Mouse (Mus musculus) liver, embryonic 16.5 days (tissue): ENCODE measurements at regions not wholly inside any gene's neighbourhood (a gene's known extent, or its start where the extent isn't known, plus 50 kb on each side); places are given as distances from the start of the nearest gene placed in this dataset.

Experiments used
- ATAC-seq: fragments of 200-750 bp; cut with Nextera tagmentation; 2 replicates; pipeline ENCODE4 v1.8.0; 2017; ENCODE audit warnings: low read depth, mild to moderate bottlenecking, moderate number of reproducible peaks, moderate library complexity
- H3K27ac ChIP-seq: fragments of 300-500 bp; sonication (generic); 2 replicates; pipeline ENCODE4 v1.5.1; 2014; ENCODE audit warnings: mild to moderate bottlenecking, low read length
- H3K27me3 ChIP-seq: fragments of 300-500 bp; sonication (generic); 2 replicates; pipeline ENCODE4 v1.6.1; 2014; ENCODE audit warnings: low read depth, low read length, mixed read lengths; ENCODE audit not compliant: control insufficient read depth, insufficient read depth
- H3K36me3 ChIP-seq: fragments of 300-500 bp; sonication (generic); 2 replicates; pipeline ENCODE4 v1.6.1; 2014; ENCODE audit warnings: mild to moderate bottlenecking; ENCODE audit not compliant: control insufficient read depth, insufficient read depth
- H3K4me1 ChIP-seq: fragments of 300-500 bp; sonication (generic); 2 replicates; pipeline ENCODE4 v1.6.1; 2014; ENCODE audit warnings: low read depth, low read length, mixed read lengths; ENCODE audit not compliant: control insufficient read depth
- H3K4me2 ChIP-seq: fragments of 300-500 bp; sonication (generic); 2 replicates; pipeline ENCODE4 v1.6.1; 2014; ENCODE audit warnings: low read depth, low read length, mixed read lengths
- H3K4me3 ChIP-seq: fragments of 300-500 bp; sonication (generic); 2 replicates; pipeline ENCODE4 v1.5.1; 2014; ENCODE audit warnings: low read depth, mild to moderate bottlenecking, low read length
- H3K9ac ChIP-seq: fragments of 300-500 bp; sonication (generic); 2 replicates; pipeline ENCODE4 v1.6.1; 2014; ENCODE audit warnings: low read depth, low read length
- H3K9me3 ChIP-seq: fragments of 300-500 bp; sonication (generic); replicated peaks from 2 replicates; pipeline ENCODE4 v1.6.1; 2016; ENCODE audit warnings: low read length; ENCODE audit not compliant: control insufficient read depth
- WGBS: fragments of 180-500 bp; shearing (Covaris S2); extraction: QIAGEN DNeasy Blood & Tissue Kit; methylation state at CpG from one replicate; pipeline ENCODE4 v1.1.7; 2014; ENCODE audit not compliant: insufficient replicate concordance; 5-methylcytosine and 5-hydroxymethylcytosine counted together

DNA sequence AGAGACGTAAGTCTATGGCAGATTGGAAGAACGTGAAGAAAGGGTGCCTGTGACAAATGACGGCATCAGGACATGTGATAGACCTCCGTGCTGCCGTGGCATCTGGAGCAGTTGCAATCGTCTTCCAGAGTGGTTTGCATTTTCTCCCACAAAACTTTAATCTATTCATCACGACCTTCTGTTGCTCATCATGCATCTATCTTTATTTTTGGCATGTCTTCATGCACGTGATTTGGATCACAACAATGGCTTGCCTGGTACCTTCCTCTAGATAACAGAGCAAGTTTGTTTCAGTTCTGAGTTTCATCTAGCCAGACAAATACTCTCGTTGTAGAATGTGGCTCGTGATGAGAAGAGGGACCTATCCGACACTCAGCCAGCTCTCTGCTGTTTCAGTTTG lies 164.4 kb upstream of the Spaca1 start:
- Histone ChIP-seq H3K27me3 (no peaks in the 10 kb centered on the region), H3K9ac (no peak overlapping the region), H3K27ac (no peak overlapping the region), H3K4me2 (no peak overlapping the region), H3K4me3 (no peak overlapping the region), H3K36me3 (no peaks in the 10 kb centered on the region), H3K9me3 (no peaks in the 10 kb centered on the region), H3K4me1 (no peaks in the 10 kb centered on the region)
- 57% methylated on average over 11 of the region's 11 CpGs for WGBS
- no peak for ATAC-seq

DNA sequence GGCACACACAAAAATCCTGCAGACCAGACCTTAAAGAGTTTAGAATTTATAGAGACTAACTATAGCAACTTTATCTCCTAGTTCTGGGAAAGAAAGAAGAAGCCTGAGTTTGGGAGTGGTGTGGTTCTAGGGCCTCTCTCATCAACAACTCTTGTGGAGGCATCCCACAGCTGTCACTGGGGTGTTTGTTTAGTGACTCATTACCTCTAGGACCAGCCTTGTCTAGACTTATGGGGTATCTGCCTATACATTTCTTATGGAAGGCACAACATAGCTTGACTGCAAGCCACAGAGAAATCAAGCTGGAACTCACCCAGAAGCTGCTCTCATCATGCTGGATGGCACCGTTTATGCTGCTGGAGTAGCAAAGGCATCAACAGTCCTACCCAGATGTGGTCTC lies 171.9 kb upstream of the Spaca1 start:
- Histone ChIP-seq H3K27me3 (no peaks in the 10 kb centered on the region), H3K4me2 (no peak overlapping the region), H3K9me3 (no peaks in the 10 kb centered on the region), H3K4me3 (no peak overlapping the region), H3K4me1 (no peaks in the 10 kb centered on the region), H3K27ac (no peak overlapping the region), H3K36me3 (no peaks in the 10 kb centered on the region), H3K9ac (no peak overlapping the region)
- no peak for ATAC-seq
- 62% methylated on average over 1 of the region's 1 CpGs for WGBS

DNA sequence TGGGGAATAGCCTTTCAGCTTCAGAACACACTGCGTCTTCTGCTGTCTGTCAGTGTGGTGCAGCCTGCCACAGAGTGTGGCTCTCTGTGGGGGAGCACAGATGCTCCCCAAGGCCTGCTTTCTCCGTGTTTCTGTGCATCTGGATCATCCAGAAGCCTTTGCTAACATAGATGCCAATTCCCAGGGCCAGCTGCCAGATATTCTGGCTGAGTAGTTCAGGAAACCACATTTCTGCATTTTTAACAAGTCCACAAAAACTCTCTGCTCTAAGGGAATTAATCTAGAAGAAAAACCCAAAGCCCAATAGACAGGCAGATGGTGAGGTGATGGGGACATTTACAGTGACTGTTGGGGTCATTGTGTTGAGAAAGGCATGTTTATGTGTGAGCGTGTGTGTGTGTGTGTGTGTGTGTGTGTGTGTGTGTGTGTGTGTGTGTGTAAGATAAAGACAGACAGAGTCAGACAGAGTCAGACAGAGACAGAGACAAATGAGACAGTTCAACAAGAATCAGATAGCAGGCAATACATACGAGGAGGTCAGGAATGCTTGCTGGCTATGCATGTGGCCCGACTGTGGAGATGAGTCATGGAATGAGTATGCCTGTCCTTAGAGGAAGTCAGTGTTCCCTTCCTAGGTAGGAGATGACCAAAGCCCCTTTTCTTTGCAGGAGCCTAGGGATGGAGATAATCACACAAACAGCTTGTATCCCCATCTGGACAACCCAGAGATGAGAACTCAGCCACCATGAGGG lies 176.3 kb upstream of the Spaca1 start:
- H3K9ac ChIP-seq, result no peak overlapping the region
- no peaks in the 10 kb centered on the region for H3K36me3 ChIP-seq
- H3K4me3 ChIP-seq, result no peak overlapping the region
- no peaks in the 10 kb centered on the region for H3K9me3 ChIP-seq
- no peaks in the 10 kb centered on the region for H3K4me1 ChIP-seq
- no peaks in the 10 kb centered on the region for H3K27me3 ChIP-seq
- H3K4me2 ChIP-seq, result no peak overlapping the region
- WGBS, result 52% methylated on average over 5 of the region's 5 CpGs
- H3K27ac ChIP-seq, result no peak overlapping the region
- ATAC-seq, result no peak

DNA sequence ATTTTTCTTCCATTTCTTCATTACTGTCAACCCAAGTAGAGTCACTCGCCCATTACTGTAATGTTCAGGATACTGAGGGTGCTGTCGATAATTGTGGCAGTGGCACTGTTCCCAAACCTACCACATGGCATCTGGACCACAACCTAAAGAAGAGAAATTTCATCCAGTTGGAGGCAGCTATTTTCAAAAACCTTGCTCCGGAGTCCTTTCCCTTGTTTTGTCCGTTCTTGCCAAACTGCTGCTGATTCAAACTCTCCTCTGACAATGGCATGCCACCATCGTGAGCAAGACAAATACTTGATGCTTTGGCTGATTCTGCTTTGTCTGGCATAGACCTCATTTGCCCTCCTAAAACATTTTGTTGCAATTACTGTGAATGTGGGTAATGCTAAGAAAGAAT lies 176.9 kb upstream of the Spaca1 start:
- Histone ChIP-seq H3K4me2 (no peak overlapping the region), H3K9ac (no peak overlapping the region), H3K4me1 (no peaks in the 10 kb centered on the region), H3K27me3 (no peaks in the 10 kb centered on the region), H3K4me3 (no peak overlapping the region), H3K27ac (no peak overlapping the region), H3K9me3 (no peaks in the 10 kb centered on the region), H3K36me3 (no peaks in the 10 kb centered on the region)
- ATAC-seq, result no peak
- 73% methylated on average over 5 of the region's 5 CpGs for WGBS

DNA sequence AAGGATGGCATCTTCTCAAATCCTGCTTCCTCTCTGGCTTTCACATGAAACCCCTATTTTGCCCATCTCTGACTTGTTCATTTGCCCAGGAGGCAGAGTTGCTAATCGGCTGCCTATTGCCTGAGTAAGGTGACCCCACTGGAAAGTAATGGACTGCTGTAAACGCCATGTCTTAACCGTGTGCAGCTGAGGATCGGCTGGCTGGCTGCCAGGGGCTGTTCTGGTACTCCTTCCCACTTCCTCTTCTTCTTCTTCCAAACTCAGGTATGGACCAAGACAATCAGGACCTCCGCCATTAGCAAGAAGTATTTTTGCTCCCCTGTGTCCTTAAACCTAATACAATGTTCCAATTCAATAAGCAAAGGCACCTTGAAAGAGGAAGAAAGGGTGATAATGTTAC lies 177.6 kb upstream of the Spaca1 start:
- no peaks in the 10 kb centered on the region for H3K27me3 ChIP-seq
- ATAC-seq, result no peak
- H3K9me3 ChIP-seq, result no peaks in the 10 kb centered on the region
- H3K36me3 ChIP-seq, result no peaks in the 10 kb centered on the region
- H3K27ac ChIP-seq, result no peak overlapping the region
- H3K9ac ChIP-seq, result no peak overlapping the region
- H3K4me2 ChIP-seq, result no peak overlapping the region
- no peak overlapping the region for H3K4me3 ChIP-seq
- no peaks in the 10 kb centered on the region for H3K4me1 ChIP-seq
- WGBS, result 57% methylated on average over 5 of the region's 5 CpGs

DNA sequence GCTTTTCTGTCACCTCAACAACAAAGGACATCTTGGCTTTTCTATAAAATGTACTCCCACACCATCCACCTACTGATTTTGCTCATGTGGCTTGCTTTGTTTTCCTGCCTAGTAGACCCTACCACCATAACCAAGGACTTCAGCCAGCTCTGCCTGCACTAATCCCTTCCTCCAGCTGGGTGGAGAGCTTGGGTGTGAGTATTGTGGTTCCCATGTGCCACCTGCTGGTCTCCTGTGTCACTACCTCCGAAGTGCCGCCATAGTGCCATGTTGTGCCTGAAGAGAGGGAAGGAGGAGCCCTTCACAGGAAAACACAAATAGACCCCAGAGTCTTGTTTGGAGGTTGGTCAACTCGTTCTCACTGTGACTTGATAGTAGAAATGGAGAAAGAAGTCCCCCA lies 181.3 kb upstream of the Spaca1 start:
- H3K4me3 ChIP-seq, result no peak overlapping the region
- H3K27ac ChIP-seq, result no peak overlapping the region
- no peaks in the 10 kb centered on the region for H3K4me1 ChIP-seq
- H3K27me3 ChIP-seq, result no peaks in the 10 kb centered on the region
- 3% methylated on average over 3 of the region's 3 CpGs for WGBS
- no peak for ATAC-seq
- no peaks in the 10 kb centered on the region for H3K36me3 ChIP-seq
- no peak overlapping the region for H3K9ac ChIP-seq
- no peak overlapping the region for H3K4me2 ChIP-seq
- H3K9me3 ChIP-seq, result no peaks in the 10 kb centered on the region

DNA sequence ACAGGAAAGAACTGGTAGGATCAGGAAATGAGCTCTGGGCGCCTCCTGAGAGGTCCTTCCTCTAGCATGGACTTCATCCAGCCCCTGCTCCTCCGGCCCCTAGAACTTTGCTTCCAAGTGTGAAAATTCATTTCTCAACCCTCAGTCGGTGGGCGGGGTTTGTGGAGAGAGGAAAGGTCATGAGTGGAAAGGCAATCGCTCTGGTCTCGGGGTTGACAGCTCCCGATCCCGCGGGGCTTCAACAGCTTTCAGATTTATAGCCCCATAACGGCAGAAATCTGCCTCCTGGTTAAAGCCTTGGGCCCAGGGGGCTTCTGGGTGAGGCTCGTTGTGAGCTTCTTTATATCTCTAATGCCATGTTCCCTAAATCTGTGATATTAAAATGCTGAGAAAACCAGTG lies 184.2 kb upstream of the Spaca1 start:
- H3K9ac ChIP-seq, result no peak overlapping the region
- ATAC-seq, result no peak
- H3K4me1 ChIP-seq, result no peaks in the 10 kb centered on the region
- no peaks in the 10 kb centered on the region for H3K9me3 ChIP-seq
- no peaks in the 10 kb centered on the region for H3K27me3 ChIP-seq
- no peaks in the 10 kb centered on the region for H3K36me3 ChIP-seq
- no peak overlapping the region for H3K27ac ChIP-seq
- 61% methylated on average over 11 of the region's 11 CpGs for WGBS
- H3K4me2 ChIP-seq, result no peak overlapping the region
- H3K4me3 ChIP-seq, result no peak overlapping the region

DNA sequence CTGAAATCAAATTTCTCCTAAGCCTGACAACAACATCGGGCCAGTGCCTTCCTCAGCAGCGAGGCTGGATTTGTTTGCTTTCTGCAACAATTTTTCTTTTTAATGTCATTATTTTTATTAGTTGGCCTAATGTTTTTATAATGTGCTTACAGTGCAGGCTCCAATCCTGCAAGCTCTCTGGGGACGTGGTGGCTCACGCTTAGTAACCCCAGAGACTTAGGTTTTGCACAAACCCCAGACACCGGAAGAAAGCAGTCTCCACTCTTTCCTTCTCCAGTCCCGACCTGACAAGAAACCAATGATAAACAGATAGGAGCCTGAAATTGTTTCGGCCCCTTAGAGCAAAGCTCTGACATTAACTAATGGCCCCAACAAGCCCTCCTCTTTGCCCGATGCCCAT lies 184.7 kb upstream of the Spaca1 start:
- Histone ChIP-seq H3K9ac (no peak overlapping the region), H3K27ac (no peak overlapping the region), H3K4me2 (no peak overlapping the region), H3K4me1 (no peaks in the 10 kb centered on the region), H3K27me3 (no peaks in the 10 kb centered on the region), H3K36me3 (no peaks in the 10 kb centered on the region), H3K4me3 (no peak overlapping the region), H3K9me3 (no peaks in the 10 kb centered on the region)
- ATAC-seq, result no peak
- 65% methylated on average over 8 of the region's 8 CpGs for WGBS

DNA sequence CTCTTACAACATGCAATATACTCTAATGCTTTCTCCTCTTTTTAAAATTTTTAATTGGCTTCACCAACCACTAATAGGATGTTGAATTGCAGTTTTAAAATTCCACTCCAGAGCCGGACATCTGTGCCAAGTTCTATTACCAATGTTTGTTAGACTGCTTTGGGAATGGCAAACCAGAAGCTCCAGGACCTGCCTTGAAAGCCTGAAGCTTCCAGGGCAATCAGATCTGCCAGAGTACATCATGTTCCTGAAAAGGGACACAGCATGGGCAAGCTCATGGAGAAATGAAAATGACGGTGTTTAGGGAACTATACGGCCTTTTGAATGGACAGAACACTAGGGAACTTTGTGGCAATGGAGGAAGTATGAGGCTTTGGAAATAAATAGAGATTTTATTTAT lies 187.8 kb upstream of the Spaca1 start:
- no peaks in the 10 kb centered on the region for H3K36me3 ChIP-seq
- no peaks in the 10 kb centered on the region for H3K4me1 ChIP-seq
- H3K4me2 ChIP-seq, result no peak overlapping the region
- H3K9ac ChIP-seq, result no peak overlapping the region
- H3K9me3 ChIP-seq, result no peaks in the 10 kb centered on the region
- WGBS, result 60% methylated on average over 3 of the region's 3 CpGs
- H3K27ac ChIP-seq, result no peak overlapping the region
- no peak for ATAC-seq
- H3K27me3 ChIP-seq, result no peaks in the 10 kb centered on the region
- H3K4me3 ChIP-seq, result no peak overlapping the region
